Mouse (Mus musculus) lung, postnatal 0 days (tissue): ENCODE measurements around the gene Ubtf. TPM values are rescaled to one million over a fixed set of nuclear protein-coding genes. Genes with fewer than 3 reads are reported as not detected.

Experiments
- ATAC-seq: fragments of 200-750 bp; cut with Nextera tagmentation; 2 replicates; pipeline ENCODE4 v1.8.0; 2017; ENCODE audit warnings: moderate library complexity
- DNase-seq: peaks from one replicate; pipeline ENCODE4 v3.0.0-alpha.2; 2016; ENCODE audit warnings: low spot score
- H3K27ac ChIP-seq: fragments of 300-500 bp; sonication (generic); 2 replicates; pipeline ENCODE4 v1.5.1; 2014; ENCODE audit warnings: antibody characterized with exemption, mild to moderate bottlenecking, low read length, mixed read lengths
- H3K27me3 ChIP-seq: fragments of 300-500 bp; sonication (generic); replicated peaks from 2 replicates; pipeline ENCODE4 v1.6.1; 2014; ENCODE audit warnings: low read length, mixed read lengths; ENCODE audit not compliant: insufficient read depth
- H3K36me3 ChIP-seq: fragments of 300-500 bp; sonication (generic); 2 replicates; pipeline ENCODE4 v1.6.1; 2014; ENCODE audit warnings: low read length, mixed read lengths; ENCODE audit not compliant: insufficient read depth
- H3K4me1 ChIP-seq: fragments of 300-500 bp; sonication (generic); 2 replicates; pipeline ENCODE4 v1.6.1; 2014; ENCODE audit warnings: antibody characterized with exemption, low read depth, low read length, mixed read lengths; ENCODE audit not compliant: insufficient read depth
- H3K4me2 ChIP-seq: fragments of 300-500 bp; sonication (generic); replicated peaks from 2 replicates; pipeline ENCODE4 v1.6.1; 2014; ENCODE audit warnings: low read depth, mild to moderate bottlenecking, low read length, moderate library complexity, mixed read lengths
- H3K4me3 ChIP-seq: fragments of 300-500 bp; sonication (generic); 2 replicates; pipeline ENCODE4 v1.5.1; 2014; ENCODE audit warnings: low read depth, low read length
- H3K9ac ChIP-seq: fragments of 300-500 bp; sonication (generic); replicated peaks from 2 replicates; pipeline ENCODE4 v1.6.1; 2014; ENCODE audit warnings: low read depth, mild to moderate bottlenecking
- H3K9me3 ChIP-seq: fragments of 300-500 bp; sonication (generic); 2 replicates; pipeline ENCODE4 v1.6.1; 2016; ENCODE audit warnings: low read length, mixed read lengths
- CTCF ChIP-seq: IDR thresholded peaks from 2 replicates; pipeline ENCODE4 v1.5.1; 2016; ENCODE audit warnings: antibody characterized with exemption, mild to moderate bottlenecking
- EP300 ChIP-seq: IDR thresholded peaks from 2 replicates; pipeline ENCODE4 v1.6.1; 2016; ENCODE audit warnings: antibody characterized with exemption, mild to moderate bottlenecking, control low read depth
- WGBS: fragments of 180-500 bp; shearing (Covaris S2); extraction: QIAGEN DNeasy Blood & Tissue Kit; methylation state at CpG from one replicate; pipeline ENCODE4 v1.1.7; 2014; 5-methylcytosine and 5-hydroxymethylcytosine counted together
- polyA plus RNA-seq: library from polyadenylated mRNA; unstranded; fragments of >200 nt; fragmentation: Nextera tagmentation; extraction: Ambion mirVana; gene quantifications from 2 replicates; pipeline ENCODE4 v1.2.1, GENCODE M21; 2015

The Ubtf gene
- polyA plus RNA-seq, 1 experiment from 2014 or later = 53.7 TPM

GRCm38 (mm10) chr11:102323516-102323915 lies 4.0 kb upstream of the Ubtf start:
- 58% methylated on average over 1 of the region's 1 CpGs for WGBS
- peak; percentile 46 for DNase-seq
- Histone ChIP-seq H3K4me2 (no peak overlapping the region), H3K27me3 (no peaks in the 10 kb centered on the region), H3K9ac (no peak overlapping the region), H3K4me1 (0 out of 2 replicates have a peak, but pooled peaks cover 3% of the 10 kb centered on the region), H3K36me3 (no peaks in the 10 kb centered on the region), H3K4me3 (no peak overlapping the region), H3K27ac (no peak overlapping the region), H3K9me3 (no peaks in the 10 kb centered on the region)
- ATAC-seq = no peak
- TF ChIP-seq EP300 = 0 out of 2 replicates have a peak, but pooled peaks have one; percentile 21
- no peak for TF ChIP-seq CTCF

DNA sequence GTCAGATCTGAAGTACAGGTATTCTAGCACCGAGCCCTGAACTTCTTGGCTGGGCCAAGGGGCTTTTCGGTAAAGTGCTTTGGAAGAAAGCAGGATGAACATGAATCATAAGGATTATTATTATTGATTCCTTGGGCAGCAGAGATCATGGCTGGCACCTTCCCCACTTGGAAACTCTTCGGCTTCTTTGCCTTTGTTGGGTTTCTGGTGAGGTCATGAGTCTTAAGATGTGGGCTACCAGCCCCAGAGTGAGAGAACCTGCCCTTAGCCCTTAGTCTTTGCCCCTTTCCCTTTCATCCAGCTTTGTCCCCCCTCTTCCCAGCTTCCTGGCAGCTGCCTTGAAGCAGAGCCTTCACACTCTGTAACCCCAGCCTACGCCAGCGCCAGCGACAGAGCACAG lies 2.4 kb upstream of the Ubtf start:
- no peak overlapping the region for H3K9ac ChIP-seq
- H3K27ac ChIP-seq = no peak overlapping the region
- TF ChIP-seq CTCF = no peak
- TF ChIP-seq EP300 = no peak
- DNase-seq (no peak), ATAC-seq (no peak)
- no peaks in the 10 kb centered on the region for H3K27me3 ChIP-seq
- H3K4me1 ChIP-seq = 0 out of 2 replicates have a peak, but pooled peaks cover 3% of the 10 kb centered on the region
- WGBS = 75% methylated on average over 6 of the region's 6 CpGs
- no peak overlapping the region for H3K4me3 ChIP-seq
- H3K36me3 ChIP-seq = no peaks in the 10 kb centered on the region
- no peak overlapping the region for H3K4me2 ChIP-seq
- H3K9me3 ChIP-seq = no peaks in the 10 kb centered on the region

- Histone ChIP-seq H3K4me2 (peak overlapping the region; percentile 69), H3K9ac (peak overlapping the region; percentile 98; the same call in 1 of the 2 replicates), H3K4me1 (peaks cover 3% of the 10 kb centered on the region; the same call in 1 of the 2 replicates), H3K4me3 (peak overlapping the region; percentile 99), H3K9me3 (no peaks in the 10 kb centered on the region), H3K27me3 (no peaks in the 10 kb centered on the region), H3K36me3 (no peaks in the 10 kb centered on the region), H3K27ac (peak overlapping the region; percentile 99)
- 12% methylated on average over 10 of the region's 10 CpGs for WGBS
- ATAC-seq = peak; percentile 14
- DNase-seq = peak; percentile 94
- TF ChIP-seq CTCF = peak; percentile 48
- TF ChIP-seq EP300 = no peak
Measured at GRCm38 (mm10) chr11:102320686-102321005, 1.1 kb upstream of the Ubtf start.

DNA sequence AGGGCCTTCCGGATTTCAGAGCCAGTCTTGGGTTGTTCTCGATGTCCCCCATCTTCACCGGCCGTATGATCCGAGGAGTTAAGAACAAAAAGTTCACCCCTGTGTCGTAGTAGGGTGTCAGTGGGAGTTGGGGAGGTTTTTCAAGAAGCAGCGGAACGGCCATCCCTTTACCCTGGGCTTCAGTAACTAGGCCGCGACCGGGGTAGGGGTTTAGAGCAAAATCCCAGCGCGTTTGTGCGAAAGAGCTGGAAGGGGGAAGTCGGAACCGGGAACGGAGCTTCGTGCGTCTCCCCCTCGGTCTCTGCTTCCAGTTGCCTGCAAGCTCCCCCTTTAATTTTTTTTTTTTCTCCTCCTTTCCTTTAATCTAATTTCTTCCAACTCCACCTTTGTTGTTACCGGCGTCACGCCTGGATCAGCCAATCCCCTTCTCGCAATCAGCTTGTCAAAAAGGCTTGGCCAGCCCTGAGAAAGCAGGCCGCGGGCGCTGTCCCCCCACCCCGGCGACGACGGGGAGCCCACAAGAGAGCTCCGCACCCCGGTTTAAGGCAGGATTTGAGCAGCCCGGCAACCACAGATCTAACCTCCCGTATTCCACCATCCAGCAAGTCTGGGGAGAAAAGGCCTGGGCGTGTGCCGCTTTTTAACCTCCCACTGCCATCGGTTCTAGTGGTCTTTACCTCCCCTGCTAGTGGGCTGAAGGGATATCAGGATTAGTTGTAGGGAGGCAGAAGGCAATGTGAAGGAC lies 571 bp upstream of the Ubtf start:
- peak overlapping the region; percentile 99 for H3K4me3 ChIP-seq
- ATAC-seq (peak; percentile 9; the same call in 1 of the 2 replicates), DNase-seq (peak; percentile 94)
- peak overlapping the region; percentile 99 for H3K27ac ChIP-seq
- TF ChIP-seq CTCF (no peak), EP300 (no peak)
- WGBS = 1% methylated on average over 38 of the region's 38 CpGs
- no peaks in the 10 kb centered on the region for H3K9me3 ChIP-seq
- peak overlapping the region; percentile 98 for H3K9ac ChIP-seq
- no peaks in the 10 kb centered on the region for H3K27me3 ChIP-seq
- no peaks in the 10 kb centered on the region for H3K36me3 ChIP-seq
- peaks cover 3% of the 10 kb centered on the region; the same call in 1 of the 2 replicates for H3K4me1 ChIP-seq
- peak overlapping the region; percentile 69 for H3K4me2 ChIP-seq

GRCm38 (mm10) chr11:102318576-102319409 lies 749 bp downstream of the Ubtf start:
- under 1% methylated on average over 54 of the region's 84 CpGs for WGBS
- peak; percentile 74 for DNase-seq
- no peaks in the 10 kb centered on the region for H3K9me3 ChIP-seq
- H3K27me3 ChIP-seq = no peaks in the 10 kb centered on the region
- peak overlapping the region; percentile 99 for H3K27ac ChIP-seq
- peaks cover 7% of the 10 kb centered on the region; the same call in 1 of the 2 replicates for H3K36me3 ChIP-seq
- H3K9ac ChIP-seq = peak overlapping the region; percentile 98
- ATAC-seq = peak; percentile 18
- peak overlapping the region; percentile 99 for H3K4me3 ChIP-seq
- TF ChIP-seq CTCF = no peak
- no peak for TF ChIP-seq EP300
- H3K4me1 ChIP-seq = peaks cover 3% of the 10 kb centered on the region; the same call in 1 of the 2 replicates
- H3K4me2 ChIP-seq = peak overlapping the region; percentile 69
